8 mouse cellular contexts compared by ENCODE assay signal in the genomic region with DNA sequence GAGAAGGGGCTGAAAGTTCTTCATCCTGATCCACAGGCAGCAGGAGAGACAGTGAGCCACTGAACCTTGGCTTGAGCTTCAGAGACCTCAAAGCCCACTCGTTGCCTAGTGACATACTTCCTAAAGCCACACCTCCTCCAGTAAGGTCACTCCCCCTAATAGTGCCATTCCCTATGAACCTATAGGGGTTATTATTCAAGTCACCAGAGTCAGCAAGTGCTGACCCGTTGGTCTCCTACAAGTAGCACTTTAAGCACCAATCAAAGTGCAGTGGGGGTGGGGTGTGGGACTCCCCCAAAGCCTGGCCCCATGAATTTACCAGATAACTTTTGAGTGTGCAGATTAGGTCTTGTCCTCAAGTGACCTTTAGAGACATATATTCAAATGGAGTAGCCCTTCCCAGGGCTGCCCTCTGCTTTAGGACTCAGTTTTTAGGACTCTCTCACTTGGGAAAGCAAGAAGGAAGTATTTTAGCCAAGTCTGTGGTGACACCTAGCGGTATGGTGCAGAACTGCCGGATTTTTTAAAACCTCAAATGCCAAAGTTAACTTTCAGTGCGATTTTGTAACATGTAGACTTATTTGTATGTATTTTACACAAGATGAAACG. TPM values are rescaled to one million over a fixed set of nuclear protein-coding genes. Genes with fewer than 3 reads are reported as not detected.
A peak's percentile ranks its signal among the peaks of the same experiment; 100 is the strongest.
DNase-seq lines count a peak whose midpoint lies in the region; ATAC-seq lines count a peak whose summit lies in the region.

A gene (minus strand): TSS at position 51 of the 609 bp plus-strand sequence.

- no peak within 1 kb of the TSS for H3K4me3 ChIP-seq in midbrain, embryonic 11.5 days (ENCODE audit: low read depth, low read length)
- H3K4me3 ChIP-seq in stomach, embryonic 15.5 days (replicated peaks), result no peak within 1 kb of the TSS

- peak; percentile 81 for DNase-seq in 3T3-L1 (ENCODE audit: low read depth, low spot score)
- peak; percentile 51 for DNase-seq in Muller cell, postnatal 12 days (ENCODE audit: inconsistent ontology term)
- DNase-seq in embryo, embryonic 10 days (ENCODE audit: low spot score), result peak; percentile 71
- no peak for DNase-seq in gastrocnemius, postnatal 36 days
- DNase-seq in left cerebral cortex, postnatal 4 days, result peak; percentile 50
- DNase-seq in midbrain, embryonic 11.5 days (ENCODE audit: low spot score, missing footprints), result peak; percentile 99

- H3K4me2 ChIP-seq in midbrain, embryonic 11.5 days, result no peak within 1 kb of the TSS
- H3K4me2 ChIP-seq in stomach, embryonic 15.5 days, result no peak within 1 kb of the TSS

- no peak within 1 kb of the TSS for H3K27ac ChIP-seq in midbrain, embryonic 11.5 days (ENCODE audit: low read depth, low read length)
- no peak within 1 kb of the TSS for H3K27ac ChIP-seq in stomach, embryonic 15.5 days

- no peaks in the 10 kb centered on the region for H3K36me3 ChIP-seq in midbrain, embryonic 11.5 days (ENCODE audit: control insufficient read depth, insufficient read depth, low read length)
- H3K36me3 ChIP-seq in stomach, embryonic 15.5 days, result no peaks in the 10 kb centered on the region

- intact Hi-C loops in gastrocnemius, postnatal 36 days (cut with DNase I), result loop anchor here (1.0 to 2.0 kb wide), 2 partner anchors 91 to 113 kb away; no protein-coding TSS in a partner anchor
- intact Hi-C loops in left cerebral cortex, postnatal 4 days (cut with DNase I), result loop anchor here (2.0 to 5.0 kb wide), 3 partner anchors 229 to 369 kb away; a partner anchor contains a TSS

- WGBS in midbrain, embryonic 11.5 days, result 12% methylated on average over 6 of the region's 6 CpGs
- 5% methylated on average over 6 of the region's 6 CpGs for WGBS in stomach, embryonic 15.5 days

- H3K4me1 ChIP-seq in midbrain, embryonic 11.5 days (ENCODE audit: control insufficient read depth, insufficient read depth, low read length), result peaks cover 6% of the 10 kb centered on the region
- H3K4me1 ChIP-seq in stomach, embryonic 15.5 days, result peaks cover 8% of the 10 kb centered on the region; the same call in 1 of the 2 replicates

- no peak within 1 kb of the TSS for H3K9ac ChIP-seq in midbrain, embryonic 11.5 days (ENCODE audit: low read length)
- no peak within 1 kb of the TSS for H3K9ac ChIP-seq in stomach, embryonic 15.5 days

- no peaks in the 10 kb centered on the region for H3K27me3 ChIP-seq in midbrain, embryonic 11.5 days (ENCODE audit: control insufficient read depth, insufficient read depth, low read length)
- H3K27me3 ChIP-seq in stomach, embryonic 15.5 days (replicated peaks), result no peaks in the 10 kb centered on the region

- no peaks in the 10 kb centered on the region for H3K9me3 ChIP-seq in midbrain, embryonic 11.5 days (ENCODE audit: control insufficient read depth, low read length)
- H3K9me3 ChIP-seq in stomach, embryonic 15.5 days, result no peaks in the 10 kb centered on the region

- ATAC-seq in inflammation-experienced regulatory T-cells, adult 6 months, result no peak
- peak; percentile 33; the same call in 1 of the 2 replicates for ATAC-seq in midbrain, embryonic 11.5 days (ENCODE audit: low FRiP score)
- no peak for ATAC-seq in stomach, embryonic 15.5 days (ENCODE audit: insufficient read depth, low FRiP score, low read depth)

RNA-seq across cellular contexts. Expression of the gene that starts here (rescaled TPM):
- 10 to 100 TPM; 25.4 to 25.6 TPM for total RNA-seq in gastrocnemius, postnatal 36 days (2021)
- polyA plus RNA-seq in inflammation-experienced regulatory T-cells, adult 6 months (2017; shearing (Covaris generic)), result 10 to 100 TPM; 13.9 to 21.2 (median 15.1) TPM
- total RNA-seq in left cerebral cortex, postnatal 4 days (2021), result 100 to 1,000 TPM; 161 to 182 TPM
- polyA plus RNA-seq in midbrain, embryonic 11.5 days (2014; fragmentation: Nextera tagmentation; extraction: Ambion mirVana), result 110 and 117 TPM in 2 replicates
- 40.4 and 44.3 TPM in 2 replicates for polyA plus RNA-seq in stomach, embryonic 15.5 days (2015; fragmentation: Nextera tagmentation; extraction: Ambion mirVana)

Comparison
In these comparisons a context has a peak if more than half of its experiments do, and no peak if none do; other contexts are left out.
1. RNA of the gene that starts here (total RNA-seq): 161 to 182 TPM in left cerebral cortex, postnatal 4 days; 25.4 to 25.6 TPM in gastrocnemius, postnatal 36 days; every median in the first group is over 4 times any median in the second.
2. DNase-seq: peak in 3T3-L1 (single experiment), Muller cell, postnatal 12 days (single experiment), embryo, embryonic 10 days (single experiment), left cerebral cortex, postnatal 4 days (single experiment) and midbrain, embryonic 11.5 days (single experiment); none in gastrocnemius, postnatal 36 days (0 of 2).